Mouse (Mus musculus) mouse embryonic stem cell (cell line): Measurements from ENCODE around the gene Tmem165.

ENCODE experiments used
- in situ Hi-C, 2 experiments: fragments of 300-500 bp; cut with MboI; formaldehyde crosslinking; loops; 1 replicate in 1 of 2; 3 replicates in 1 of 2; pipeline ENCODE4 v1.14.3; 2019 to 2020; ENCODE audit warnings: low sequenced_read_pairs in 2 of 2, low pct_unique_long_range_greater_than_20kb in 1 of 2, mixed read lengths in 1 of 2; ENCODE audit not compliant: unreplicated experiment in 1 of 2

Tmem165 gene

DNA sequence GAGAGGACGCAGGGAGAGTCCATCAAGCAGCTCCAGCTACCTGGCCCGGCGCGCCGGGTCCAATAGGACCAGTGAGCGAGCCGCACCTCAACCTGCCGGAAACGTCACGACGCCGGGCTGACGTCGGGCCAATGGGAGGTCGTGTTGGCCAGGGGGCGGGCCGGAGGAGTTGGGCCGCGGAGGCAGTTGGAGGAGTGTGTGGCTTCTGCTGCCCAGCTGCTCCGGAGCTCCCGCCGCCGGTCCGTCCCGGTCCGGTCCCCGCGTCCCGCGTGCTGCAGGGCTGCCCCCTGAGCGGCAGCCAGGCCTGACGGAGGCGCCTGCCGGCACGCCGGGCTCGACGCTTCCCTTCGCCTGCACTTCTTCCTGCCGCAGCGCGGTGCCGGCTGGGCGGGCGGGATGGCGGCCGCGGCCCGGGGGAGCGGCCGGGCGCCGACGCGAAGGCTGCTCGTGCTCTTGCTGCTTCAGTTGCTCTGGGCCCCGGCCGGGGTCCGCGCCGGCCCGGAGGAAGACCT, at the start of gene Tmem165:
Tmem165 (plus strand) TSS at position 131 of the 512 bp plus-strand sequence.
- in situ Hi-C loops, result no loop called here

DNA sequence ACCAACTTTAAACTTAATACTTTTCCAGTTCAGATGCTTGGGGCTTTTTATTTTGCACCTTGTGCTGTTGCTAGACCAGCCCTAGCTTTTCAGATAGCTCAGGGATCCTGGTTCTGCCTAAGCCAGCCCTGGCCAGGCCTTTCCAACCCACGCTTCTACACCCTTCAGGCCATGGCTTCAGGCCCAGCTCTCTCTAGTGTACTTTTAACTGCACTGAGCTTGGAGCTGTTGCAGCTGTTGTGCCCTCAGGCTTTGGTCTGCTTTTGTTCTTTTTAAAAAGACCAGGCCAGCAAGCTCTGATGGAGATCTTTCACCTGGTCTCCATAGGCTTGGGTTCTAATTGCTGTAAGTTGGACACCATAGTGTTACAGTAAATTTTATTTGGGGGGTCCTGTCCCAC, 48.0 kb upstream of the Tmem165 start:
- in situ Hi-C loops, result no loop called here

DNA sequence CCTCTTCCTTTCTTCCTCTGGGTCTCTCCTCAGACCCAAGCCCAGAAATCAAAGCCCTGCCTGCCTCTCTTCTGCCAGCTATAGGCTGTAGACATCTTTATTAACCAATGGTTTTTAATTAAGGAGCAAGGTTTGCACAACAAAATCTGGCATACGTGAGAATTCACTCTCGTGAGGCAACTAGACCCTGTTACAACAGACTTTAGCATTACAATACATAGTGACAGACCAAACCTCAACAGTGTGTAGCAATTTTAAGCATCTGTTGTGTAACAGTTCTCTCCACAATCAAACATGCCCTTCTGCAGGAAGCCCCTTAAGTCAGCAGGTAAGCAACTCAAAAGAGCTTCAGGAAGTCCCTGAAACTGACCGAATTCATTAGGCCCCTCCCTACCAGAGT, 47.4 kb upstream of the Tmem165 start:
- in situ Hi-C loops, result no loop called here

DNA sequence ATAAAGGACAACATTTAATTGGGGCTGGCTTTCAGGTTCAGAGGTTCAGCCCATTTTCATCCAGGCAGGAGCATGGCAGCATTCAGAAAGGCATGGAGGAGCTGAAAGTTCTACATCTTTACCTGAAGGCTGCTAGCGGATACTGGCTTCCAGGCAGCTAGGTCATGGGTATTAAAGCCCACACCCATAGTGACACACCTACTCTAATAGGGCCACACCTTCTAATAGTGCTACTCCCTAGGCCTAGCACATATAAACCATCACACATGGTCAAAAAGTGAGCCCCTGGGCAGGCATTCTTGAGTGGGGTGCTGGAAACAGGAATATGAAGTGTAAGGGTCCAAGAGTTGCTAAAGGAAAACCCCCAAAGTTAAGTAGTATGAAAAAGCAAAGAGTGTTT, 46.1 kb upstream of the Tmem165 start:
- in situ Hi-C loops, result no loop called here

DNA sequence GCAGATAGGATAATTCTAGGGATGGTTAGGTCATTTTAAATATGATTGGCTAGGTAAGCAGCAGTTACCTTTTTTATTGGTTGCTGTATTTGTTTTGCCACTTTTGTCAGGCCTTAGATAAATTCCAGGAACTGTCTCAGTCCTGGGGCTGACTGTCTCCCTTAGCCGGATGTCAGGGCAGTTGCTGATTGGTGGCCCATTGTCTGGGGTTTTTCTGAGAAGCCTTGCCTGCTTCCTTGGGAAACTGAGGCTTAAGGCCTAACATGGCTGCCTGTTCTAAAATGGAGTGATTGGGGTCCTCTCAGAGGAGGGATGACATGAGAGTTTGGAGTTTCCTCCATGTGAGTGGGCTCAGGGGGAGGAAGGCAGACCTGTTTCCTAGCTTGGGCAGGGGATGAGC, 45.6 kb upstream of the Tmem165 start:
- in situ Hi-C loops, result no loop called here

DNA sequence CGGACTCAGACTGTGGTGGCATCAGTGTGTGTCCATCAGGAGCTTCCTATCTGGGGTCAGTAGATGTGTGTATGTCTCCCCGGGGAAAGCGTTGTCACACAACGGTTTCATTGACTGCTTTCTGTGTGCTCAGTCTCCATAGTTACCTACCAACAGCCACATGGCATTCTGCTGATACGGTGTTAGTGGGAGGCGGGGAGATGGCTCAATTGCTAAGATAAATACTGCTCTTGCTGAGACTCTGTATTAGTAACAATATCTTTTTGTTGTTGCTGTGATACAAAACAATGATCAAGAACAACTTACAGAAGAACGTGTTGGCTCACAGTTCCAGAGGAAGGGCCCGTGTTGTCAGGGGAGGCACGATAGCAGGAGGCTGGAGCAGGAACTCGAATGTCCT, 45.2 kb upstream of the Tmem165 start:
- in situ Hi-C loops, result no loop called here

DNA sequence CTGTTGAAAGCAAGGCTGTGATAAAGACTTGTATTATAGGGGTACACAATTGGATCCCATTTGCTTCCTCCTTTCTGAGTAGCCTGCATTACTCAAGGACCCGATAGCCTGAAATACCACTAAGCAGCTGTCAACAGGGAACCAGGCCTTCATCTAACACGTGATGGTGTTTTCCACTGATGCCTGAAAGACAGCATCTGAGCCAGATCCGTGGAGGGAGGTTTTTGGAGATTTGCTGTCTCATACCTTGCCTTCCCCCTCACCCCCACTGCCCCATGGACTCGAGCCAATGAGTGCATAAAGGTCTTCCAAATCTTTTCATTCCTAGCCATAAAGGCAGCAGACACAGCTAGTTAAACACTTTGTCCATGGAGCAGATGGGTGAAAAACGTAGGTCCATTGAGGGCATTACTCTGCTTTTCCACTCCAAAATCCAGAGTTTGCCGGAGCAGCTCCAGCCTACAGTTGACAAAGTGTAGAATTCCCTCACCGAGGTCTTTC, 44.5 kb upstream of the Tmem165 start:
- in situ Hi-C loops, result no loop called here

GRCm38 (mm10) chr5:76139808-76140729, 43.6 kb upstream of the Tmem165 start, which contains the start of gene Srd5a3:
TSS of gene Srd5a3 (plus strand) at chr5:76140271.
- in situ Hi-C loops, result no loop called here

DNA sequence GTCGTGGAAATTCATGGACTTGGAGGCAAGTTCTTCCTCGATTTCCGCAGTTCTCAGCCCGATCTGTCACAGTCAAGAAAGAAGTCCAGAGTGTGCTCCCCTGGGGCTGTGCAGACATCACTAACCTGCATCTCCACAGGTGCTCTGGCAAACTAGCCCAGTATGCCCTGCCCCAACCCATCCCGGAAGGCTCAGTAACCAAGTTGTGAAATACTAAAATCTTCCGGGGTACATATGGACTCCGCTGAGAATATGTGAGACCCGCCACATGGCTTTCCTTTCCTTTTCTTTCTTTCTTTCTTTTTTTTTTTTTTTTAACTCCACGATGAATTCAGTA, 43.0 kb upstream of the Tmem165 start:
- in situ Hi-C loops, result no loop called here

DNA sequence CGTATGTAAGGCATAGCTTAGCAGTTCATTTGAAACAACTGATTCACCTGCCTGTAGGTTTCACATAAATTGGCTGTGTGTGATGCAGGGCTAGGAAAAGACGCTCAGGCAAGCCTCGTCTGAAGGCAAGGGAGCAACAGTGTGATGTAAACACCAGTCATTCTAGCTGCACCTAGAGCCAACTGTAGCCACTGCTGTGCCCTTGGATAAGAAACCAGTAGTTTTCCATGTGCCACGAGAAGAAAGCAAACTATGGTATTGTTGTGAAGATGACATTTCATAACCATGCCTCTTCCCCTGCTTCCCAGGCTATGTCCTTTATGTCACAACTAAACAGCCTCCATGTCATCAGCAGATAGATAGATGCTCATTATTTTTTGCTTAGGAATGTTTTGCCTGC, 40.3 kb upstream of the Tmem165 start:
- in situ Hi-C loops, result no loop called here

GRCm38 (mm10) chr5:76146401-76146800, 37.3 kb upstream of the Tmem165 start:
- in situ Hi-C loops, result no loop called here

- in situ Hi-C loops, result no loop called here
These were observed 34.2 kb upstream of the Tmem165 start for GRCm38 (mm10) chr5:76149436-76149835.

GRCm38 (mm10) chr5:76152956-76153355, 30.7 kb upstream of the Tmem165 start:
- in situ Hi-C loops, result no loop called here

DNA sequence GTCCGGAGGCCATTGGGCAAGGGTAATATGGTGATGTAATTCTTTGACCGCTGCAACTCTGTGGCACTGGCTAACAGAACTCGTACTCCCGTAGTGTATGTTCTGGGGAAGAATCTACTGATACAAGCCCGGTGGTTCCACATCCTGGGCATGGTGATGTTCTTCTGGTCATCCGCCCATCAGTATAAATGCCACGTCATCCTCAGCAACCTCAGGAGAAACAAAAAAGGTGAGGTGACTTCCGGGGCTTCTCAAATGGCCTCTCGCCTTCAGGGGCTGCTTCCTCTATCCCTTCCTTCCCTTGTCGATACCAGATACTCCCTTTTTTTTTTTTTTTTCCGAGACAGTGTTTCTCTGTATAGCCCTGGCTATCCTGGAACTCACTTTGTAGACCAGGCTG, 30.2 kb upstream of the Tmem165 start:
- in situ Hi-C loops, result no loop called here

- in situ Hi-C loops, result no loop called here
These were observed 29.1 kb upstream of the Tmem165 start for GRCm38 (mm10) chr5:76154434-76155165.

- in situ Hi-C loops, result no loop called here
These were observed 24.1 kb upstream of the Tmem165 start for GRCm38 (mm10) chr5:76159555-76159954.

- in situ Hi-C loops, result no loop called here
These were observed 23.6 kb upstream of the Tmem165 start for GRCm38 (mm10) chr5:76160086-76160485.

DNA sequence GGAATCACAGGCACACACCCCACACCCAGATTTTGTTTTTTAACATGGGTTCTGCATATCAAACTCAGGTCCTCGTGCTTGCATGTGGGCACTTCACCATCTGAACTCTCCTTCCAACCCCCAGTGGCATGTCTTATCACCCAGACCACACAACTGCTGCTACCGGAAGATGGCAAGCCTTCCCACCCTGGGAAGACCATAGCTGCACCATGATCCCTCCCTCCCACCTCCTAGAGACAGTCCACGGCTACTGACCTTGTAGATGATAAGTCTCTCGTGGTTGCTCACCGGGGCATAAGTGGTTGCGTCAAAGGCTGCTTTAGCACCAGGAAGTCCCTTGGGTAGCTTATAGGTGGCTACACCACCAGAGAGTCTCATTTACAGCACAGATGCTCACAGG, 22.2 kb upstream of the Tmem165 start:
- in situ Hi-C loops, result no loop called here

DNA sequence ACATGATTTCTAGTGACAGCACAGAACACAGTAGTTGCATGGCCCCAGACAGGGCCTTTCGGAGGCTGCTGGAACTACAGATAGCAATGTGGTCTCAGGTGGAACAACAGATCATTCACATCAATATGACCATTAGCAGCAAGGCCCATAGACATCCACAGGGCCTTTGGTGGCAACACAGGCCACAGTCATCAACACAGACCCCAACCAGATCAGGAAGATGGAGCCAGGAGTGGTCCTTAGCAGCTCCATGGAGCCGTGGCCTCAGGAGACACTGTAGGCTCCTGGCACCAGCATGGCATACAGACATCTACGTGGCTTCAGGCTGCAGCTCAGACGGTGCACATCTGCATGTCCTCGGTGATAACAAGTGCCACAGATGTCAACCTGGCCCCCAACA, 20.8 kb upstream of the Tmem165 start:
- in situ Hi-C loops, result no loop called here
